Mouse (Mus musculus) spleen, postnatal 14 days (tissue): ENCODE results near the gene Ankub1.

ENCODE experiments used
- DNase-seq, 2 experiments: peaks; one replicate each; pipeline ENCODE4 v3.0.0; 2021 to 2022; ENCODE audit warnings: low spot score in 2 of 2

The Ankub1 gene

DNA sequence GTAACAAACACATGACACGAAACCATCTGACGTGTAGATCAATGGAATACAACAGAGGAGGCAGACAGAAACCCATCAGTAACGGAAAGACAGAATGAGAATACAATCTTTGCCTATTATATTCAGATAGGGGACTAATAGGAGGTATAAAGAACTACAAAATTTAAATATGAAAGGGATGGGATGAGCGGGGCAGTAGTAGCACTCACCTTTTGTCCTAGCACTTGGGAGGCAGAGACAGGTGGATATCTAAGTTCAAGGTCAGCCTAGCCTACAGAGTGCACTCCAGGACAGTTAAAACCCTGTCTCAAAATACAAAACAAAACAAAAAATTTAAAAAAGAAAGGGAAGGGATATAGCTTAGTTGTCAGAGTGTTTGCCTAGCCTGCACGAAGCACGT, 49.4 kb downstream of the Ankub1 start:
- DNase-seq, result no peak

DNA sequence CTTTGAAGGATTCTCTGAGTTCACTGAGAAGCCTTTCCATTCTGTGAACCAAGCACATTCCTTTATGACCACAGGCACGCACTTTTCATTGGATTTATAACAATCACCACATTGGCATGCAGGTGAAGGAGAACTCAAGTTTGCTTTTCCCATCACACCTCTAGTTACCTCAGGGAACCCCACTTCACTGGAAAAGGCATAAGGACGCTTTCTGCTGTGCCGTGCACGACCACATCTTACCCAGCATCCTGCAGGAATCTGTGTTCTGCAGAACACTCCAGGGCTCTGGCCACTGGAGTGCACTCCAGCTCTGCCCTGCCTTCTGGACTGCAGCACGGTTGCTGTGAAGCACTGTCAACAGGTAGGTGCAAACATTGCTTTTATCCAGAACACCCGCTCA, 55.0 kb downstream of the Ankub1 start:
- DNase-seq, result no peak

DNA sequence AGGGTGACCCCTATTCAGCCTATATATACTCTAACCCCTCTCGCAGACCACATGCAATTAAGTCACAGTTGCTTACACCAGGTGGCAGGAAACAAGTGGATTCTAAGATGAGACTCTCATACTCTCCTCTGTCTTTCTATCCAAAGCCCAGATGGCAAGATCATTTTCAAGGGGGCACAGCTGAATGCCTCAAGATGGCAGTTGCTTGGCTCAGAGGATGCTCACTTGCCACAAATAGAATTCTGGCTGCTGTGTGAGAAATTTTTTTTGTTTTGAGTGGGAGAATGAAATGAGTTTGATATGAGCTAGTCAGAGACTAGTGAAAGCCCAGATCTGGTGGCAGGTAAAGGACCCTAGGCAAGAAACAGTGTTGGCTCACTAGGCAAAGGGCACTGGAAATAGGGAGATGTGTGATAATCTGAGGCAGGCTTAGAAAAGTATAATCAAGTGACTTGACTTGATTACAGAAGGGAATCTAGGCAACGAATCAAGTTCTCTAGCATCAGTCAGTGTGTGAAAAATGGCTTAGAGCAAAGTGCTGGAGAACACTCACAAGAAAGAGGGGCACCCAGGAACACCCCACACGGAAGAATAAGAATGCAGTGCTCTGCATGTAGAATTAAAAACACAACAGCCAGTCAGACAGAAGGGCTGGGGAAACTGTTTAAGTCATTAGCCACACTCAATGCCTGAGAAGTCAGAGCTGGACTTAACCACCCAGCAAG, 57.7 kb downstream of the Ankub1 start:
- no peak for DNase-seq

GRCm38 (mm10) chr3:57626954-57627513, 65.6 kb downstream of the Ankub1 start:
- DNase-seq, result no peak

GRCm38 (mm10) chr3:57625275-57625997, 67.2 kb downstream of the Ankub1 start:
- peak in 1 of 2 experiments; percentile 23 for DNase-seq

GRCm38 (mm10) chr3:57619718-57620117, 72.9 kb downstream of the Ankub1 start:
- DNase-seq, result no peak

DNA sequence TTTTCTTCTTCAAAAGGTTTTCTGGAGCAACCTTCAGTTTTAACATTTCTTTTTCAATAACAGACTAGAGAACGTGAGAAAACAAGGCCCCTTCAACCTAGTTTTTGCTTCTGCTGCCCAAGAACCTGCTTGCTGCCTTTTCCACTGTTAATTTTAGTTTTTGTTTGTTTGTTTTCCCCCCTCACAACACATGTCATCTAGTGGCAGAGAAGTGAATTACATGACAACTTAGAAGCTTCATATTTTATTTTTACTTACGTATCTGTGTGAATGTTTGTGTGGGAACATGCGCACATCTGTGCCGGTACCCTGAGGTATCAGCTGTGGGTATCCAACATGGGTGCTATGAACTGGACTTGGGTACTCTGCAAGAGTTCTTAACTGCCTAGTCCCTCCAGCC, 76.9 kb downstream of the Ankub1 start:
- DNase-seq, result no peak

- DNase-seq, result no peak
Measured at GRCm38 (mm10) chr3:57612430-57612997, 80.1 kb downstream of the Ankub1 start.

DNA sequence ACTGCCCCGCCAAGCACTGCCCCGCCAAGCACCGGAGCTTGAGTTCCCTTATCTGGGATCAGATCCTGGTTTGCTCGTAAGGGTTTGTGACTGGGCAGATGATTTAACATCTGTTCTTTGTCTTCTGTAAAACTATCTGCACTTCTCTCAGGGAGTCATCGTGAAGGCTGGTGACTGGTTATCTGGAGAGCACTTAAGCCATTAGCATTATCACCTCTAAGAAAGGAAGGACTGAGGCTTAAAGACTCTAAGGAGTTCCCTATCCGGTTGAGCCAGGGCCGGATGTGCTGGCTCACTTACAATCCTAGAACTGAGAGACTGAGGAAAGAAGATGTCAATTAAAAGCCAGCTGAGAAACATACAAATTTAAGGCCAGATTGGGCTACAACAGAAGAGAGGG, 80.8 kb downstream of the Ankub1 start:
- DNase-seq, result no peak
